Mouse (Mus musculus) midbrain, embryonic 10.5 days (tissue): ENCODE data around the gene Poln. TPM values are rescaled to one million over a fixed set of nuclear protein-coding genes. Genes with fewer than 3 reads are reported as not detected.

Source experiments
- DNase-seq: peaks from one replicate; pipeline ENCODE4 v3.0.0-alpha.2; 2017; ENCODE audit warnings: low spot score
- H3K27ac ChIP-seq: fragments of 300-500 bp; sonication (generic); replicated peaks from 2 replicates; pipeline ENCODE4 v1.5.1; 2016; ENCODE audit warnings: mild to moderate bottlenecking
- H3K27me3 ChIP-seq: fragments of 300-500 bp; sonication (generic); 2 replicates; pipeline ENCODE4 v1.6.1; 2016; ENCODE audit warnings: low read depth, mild to moderate bottlenecking; ENCODE audit not compliant: poor library complexity, severe bottlenecking
- H3K36me3 ChIP-seq: fragments of 300-500 bp; sonication (generic); 2 replicates; pipeline ENCODE4 v1.6.1; 2016; ENCODE audit warnings: mild to moderate bottlenecking, moderate library complexity
- H3K4me1 ChIP-seq: fragments of 300-500 bp; sonication (generic); 2 replicates; pipeline ENCODE4 v1.6.1; 2016
- H3K4me3 ChIP-seq: fragments of 300-500 bp; sonication (generic); 2 replicates; pipeline ENCODE4 v1.5.1; 2016; ENCODE audit warnings: mild to moderate bottlenecking, moderate library complexity
- H3K9me3 ChIP-seq: fragments of 300-500 bp; sonication (generic); replicated peaks from 2 replicates; pipeline ENCODE4 v1.6.1; 2016; ENCODE audit warnings: mild to moderate bottlenecking
- WGBS: fragments of 180-500 bp; shearing (Covaris S2); methylation state at CpG from one replicate; pipeline ENCODE4 v1.1.7; 2016; 5-methylcytosine and 5-hydroxymethylcytosine counted together
- polyA plus RNA-seq: library from polyadenylated mRNA; unstranded; fragments of >200 nt; fragmentation: Nextera tagmentation; extraction: Ambion mirVana; gene quantifications from 2 replicates; pipeline ENCODE4 v1.2.1, GENCODE M21; 2016

Gene Poln
- polyA plus RNA-seq, 1 experiment from 2014 or later, result 1.2 TPM

GRCm38 (mm10) chr5:34185051-34185580, 15.9 kb upstream of the Poln start:
- H3K4me3 ChIP-seq, result no peak overlapping the region
- H3K27ac ChIP-seq, result no peak overlapping the region
- WGBS, result 93% methylated on average over 1 of the region's 1 CpGs
- peaks cover 17% of the 10 kb centered on the region; the same call in 1 of the 2 replicates for H3K36me3 ChIP-seq
- peaks cover 43% of the 10 kb centered on the region for H3K4me1 ChIP-seq
- no peaks in the 10 kb centered on the region for H3K9me3 ChIP-seq
- H3K27me3 ChIP-seq, result peaks cover 24% of the 10 kb centered on the region
- no peak for DNase-seq

DNA sequence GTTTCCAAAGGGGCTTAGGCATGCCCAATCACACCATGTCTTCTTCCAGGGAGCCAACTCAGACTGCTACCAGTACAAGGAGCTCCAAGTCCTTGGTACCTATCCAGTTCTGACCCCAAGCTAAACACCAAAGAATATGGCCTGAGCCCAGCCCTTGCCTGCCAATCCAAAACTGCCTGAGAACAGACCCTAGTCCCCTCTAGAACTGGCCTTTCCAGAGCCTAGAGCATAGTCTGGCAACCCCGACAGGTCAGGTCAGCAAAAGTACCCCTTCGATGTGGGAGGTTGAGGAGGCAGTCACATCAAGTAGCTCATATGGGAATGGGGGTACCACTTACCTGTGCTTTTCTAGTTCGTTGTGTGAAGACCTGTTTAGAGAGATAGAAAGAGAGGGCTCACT, 14.7 kb upstream of the Poln start:
- WGBS, result 86% methylated on average over 3 of the region's 3 CpGs
- no peak overlapping the region for H3K27ac ChIP-seq
- peaks cover 14% of the 10 kb centered on the region for H3K27me3 ChIP-seq
- H3K36me3 ChIP-seq, result peaks cover 18% of the 10 kb centered on the region; the same call in 1 of the 2 replicates
- H3K9me3 ChIP-seq, result no peaks in the 10 kb centered on the region
- peaks cover 43% of the 10 kb centered on the region for H3K4me1 ChIP-seq
- no peak for DNase-seq
- no peak overlapping the region for H3K4me3 ChIP-seq

GRCm38 (mm10) chr5:34183156-34183880, 14.1 kb upstream of the Poln start:
- WGBS, result 62% methylated on average over 5 of the region's 5 CpGs
- DNase-seq, result no peak
- Histone ChIP-seq H3K4me3 (no peak overlapping the region), H3K4me1 (peaks cover 38% of the 10 kb centered on the region), H3K27me3 (peaks cover 8% of the 10 kb centered on the region; the same call in 1 of the 2 replicates), H3K27ac (no peak overlapping the region), H3K36me3 (peaks cover 21% of the 10 kb centered on the region; the same call in 1 of the 2 replicates), H3K9me3 (no peaks in the 10 kb centered on the region)

DNA sequence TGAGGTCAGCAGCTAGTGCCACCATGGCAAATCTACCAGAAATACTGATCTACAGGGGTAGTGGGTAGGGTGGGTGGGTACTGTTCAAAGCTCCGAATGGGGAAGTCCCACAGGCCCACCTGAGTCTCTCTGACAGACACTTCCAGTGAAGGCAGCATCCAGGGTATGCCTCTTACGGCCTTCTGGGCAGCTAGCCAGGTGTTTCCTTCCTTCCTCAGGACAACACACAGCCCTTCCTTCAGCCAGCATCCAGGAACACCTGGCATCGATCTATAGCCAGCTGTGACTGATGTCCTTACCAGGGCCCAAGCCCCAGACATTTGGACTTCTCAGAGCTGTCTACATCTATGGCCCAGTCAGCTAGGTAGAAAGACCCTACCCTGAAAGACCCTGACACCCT, 13.2 kb upstream of the Poln start:
- Histone ChIP-seq H3K4me3 (no peak overlapping the region), H3K27me3 (peaks cover 8% of the 10 kb centered on the region; the same call in 1 of the 2 replicates), H3K4me1 (peaks cover 33% of the 10 kb centered on the region), H3K36me3 (peaks cover 28% of the 10 kb centered on the region), H3K27ac (no peak overlapping the region), H3K9me3 (no peaks in the 10 kb centered on the region)
- DNase-seq, result no peak
- 88% methylated on average over 3 of the region's 3 CpGs for WGBS

DNA sequence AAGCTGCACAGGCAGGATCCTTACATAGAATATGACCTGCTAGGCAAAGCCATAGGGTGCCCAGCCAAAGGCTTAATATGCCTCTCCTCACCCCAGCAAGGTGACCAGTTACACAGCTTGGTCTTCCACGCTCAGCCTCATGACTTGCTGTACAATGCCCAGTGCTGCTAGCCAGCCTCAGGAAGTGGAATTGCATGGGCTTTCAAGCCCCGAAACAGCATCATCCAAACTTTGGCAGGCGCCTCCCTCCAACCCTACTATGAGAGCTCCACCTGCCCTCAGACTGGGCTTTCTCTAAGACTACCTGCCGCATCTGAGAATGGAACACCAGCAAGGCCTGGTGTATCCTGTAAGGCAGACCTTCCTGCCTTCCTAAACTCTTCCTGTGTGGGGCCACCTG, 8.6 kb upstream of the Poln start:
- no peaks in the 10 kb centered on the region for H3K9me3 ChIP-seq
- H3K36me3 ChIP-seq, result peaks cover 50% of the 10 kb centered on the region
- H3K27ac ChIP-seq, result no peak overlapping the region
- no peak overlapping the region for H3K4me3 ChIP-seq
- no peak for DNase-seq
- H3K4me1 ChIP-seq, result peaks cover under 1% of the 10 kb centered on the region
- H3K27me3 ChIP-seq, result no peaks in the 10 kb centered on the region; the same call in 1 of the 2 replicates
- WGBS, result 95% methylated on average over 4 of the region's 4 CpGs

GRCm38 (mm10) chr5:34177091-34177490, 7.8 kb upstream of the Poln start:
- H3K27me3 ChIP-seq, result no peaks in the 10 kb centered on the region; the same call in 1 of the 2 replicates
- H3K9me3 ChIP-seq, result no peaks in the 10 kb centered on the region
- DNase-seq, result no peak
- no peaks in the 10 kb centered on the region; the same call in 1 of the 2 replicates for H3K4me1 ChIP-seq
- peaks cover 45% of the 10 kb centered on the region for H3K36me3 ChIP-seq
- no peak overlapping the region for H3K27ac ChIP-seq
- WGBS, result 90% methylated on average over 2 of the region's 2 CpGs
- no peak overlapping the region for H3K4me3 ChIP-seq

DNA sequence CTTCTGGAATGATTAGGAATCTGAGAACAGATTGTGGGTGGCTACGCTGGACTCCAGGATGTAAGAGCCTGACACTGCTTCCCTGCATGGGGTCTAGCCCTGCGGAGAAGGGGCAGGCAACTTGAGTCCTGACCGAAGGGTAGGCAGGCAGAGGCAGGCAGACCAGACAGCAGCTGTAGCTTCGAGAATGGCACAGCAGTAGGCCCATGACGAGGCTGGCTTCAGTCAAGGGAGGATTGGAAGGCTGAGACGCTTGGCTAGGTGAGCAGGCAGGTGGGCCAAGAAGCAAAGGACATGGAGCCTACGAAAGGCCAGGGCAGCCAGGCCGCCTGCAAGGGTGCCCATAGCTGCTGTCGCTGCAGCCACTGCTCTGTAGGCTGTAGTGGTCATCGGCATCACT, 7.4 kb upstream of the Poln start:
- no peaks in the 10 kb centered on the region for H3K9me3 ChIP-seq
- peak; percentile 11 for DNase-seq
- H3K27me3 ChIP-seq, result no peaks in the 10 kb centered on the region; the same call in 1 of the 2 replicates
- peaks cover 45% of the 10 kb centered on the region for H3K36me3 ChIP-seq
- H3K4me1 ChIP-seq, result no peaks in the 10 kb centered on the region; the same call in 1 of the 2 replicates
- no peak overlapping the region for H3K4me3 ChIP-seq
- H3K27ac ChIP-seq, result no peak overlapping the region
- 70% methylated on average over 10 of the region's 10 CpGs for WGBS

- no peak overlapping the region for H3K4me3 ChIP-seq
- no peak overlapping the region for H3K27ac ChIP-seq
- H3K27me3 ChIP-seq, result no peaks in the 10 kb centered on the region; the same call in 1 of the 2 replicates
- peak; percentile 9 for DNase-seq
- H3K9me3 ChIP-seq, result no peaks in the 10 kb centered on the region
- peaks cover 40% of the 10 kb centered on the region for H3K36me3 ChIP-seq
- WGBS, result 25% methylated on average over 5 of the region's 5 CpGs
- H3K4me1 ChIP-seq, result peaks cover under 1% of the 10 kb centered on the region
Observed at GRCm38 (mm10) chr5:34175403-34175694, 6.1 kb upstream of the Poln start.

- Histone ChIP-seq H3K9me3 (no peaks in the 10 kb centered on the region), H3K36me3 (peaks cover 36% of the 10 kb centered on the region), H3K4me3 (no peak overlapping the region), H3K27me3 (no peaks in the 10 kb centered on the region; the same call in 1 of the 2 replicates), H3K27ac (no peak overlapping the region), H3K4me1 (peaks cover 6% of the 10 kb centered on the region)
- 66% methylated on average over 5 of the region's 5 CpGs for WGBS
- no peak for DNase-seq
Observed at GRCm38 (mm10) chr5:34174550-34175402, 5.5 kb upstream of the Poln start.

DNA sequence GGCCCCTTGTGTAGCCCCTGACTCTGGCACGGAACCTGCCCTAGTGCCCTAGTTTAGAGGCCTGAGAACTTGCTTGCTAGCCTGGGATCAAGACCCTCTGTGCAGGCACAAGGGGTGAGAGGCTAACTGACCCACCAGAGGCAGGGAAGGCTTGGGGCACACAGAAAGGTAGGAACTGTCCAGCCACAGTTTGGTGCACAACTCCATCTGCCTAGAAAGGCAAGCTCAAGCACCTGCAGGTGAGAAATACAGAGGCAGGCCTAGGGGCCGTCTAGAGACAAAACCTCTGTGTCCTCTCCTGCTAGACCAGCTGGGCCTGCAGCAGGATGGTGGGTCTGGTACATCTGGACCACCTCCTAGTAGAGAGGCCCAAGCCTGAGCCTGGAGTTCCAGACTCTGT, 4.8 kb upstream of the Poln start:
- H3K4me3 ChIP-seq, result no peak overlapping the region
- no peak overlapping the region for H3K27ac ChIP-seq

GRCm38 (mm10) chr5:34170726-34171125, 1.5 kb upstream of the Poln start:
- Histone ChIP-seq H3K36me3 (peaks cover 14% of the 10 kb centered on the region), H3K4me3 (no peak overlapping the region), H3K27me3 (no peaks in the 10 kb centered on the region; the same call in 1 of the 2 replicates), H3K9me3 (no peaks in the 10 kb centered on the region), H3K4me1 (peaks cover 32% of the 10 kb centered on the region), H3K27ac (0 out of 2 replicates have a peak overlapping the region, but pooled peaks have one; percentile 94)
- peak; percentile 11 for DNase-seq
- WGBS, result 80% methylated on average over 4 of the region's 4 CpGs

More for the DNA sequence above, 4.8 kb upstream of the Poln start:
- H3K36me3 ChIP-seq, result peaks cover 36% of the 10 kb centered on the region
- H3K4me1 ChIP-seq, result peaks cover 9% of the 10 kb centered on the region
- DNase-seq, result no peak
- H3K9me3 ChIP-seq, result no peaks in the 10 kb centered on the region
- 82% methylated on average over 2 of the region's 2 CpGs for WGBS
- no peaks in the 10 kb centered on the region; the same call in 1 of the 2 replicates for H3K27me3 ChIP-seq

DNA sequence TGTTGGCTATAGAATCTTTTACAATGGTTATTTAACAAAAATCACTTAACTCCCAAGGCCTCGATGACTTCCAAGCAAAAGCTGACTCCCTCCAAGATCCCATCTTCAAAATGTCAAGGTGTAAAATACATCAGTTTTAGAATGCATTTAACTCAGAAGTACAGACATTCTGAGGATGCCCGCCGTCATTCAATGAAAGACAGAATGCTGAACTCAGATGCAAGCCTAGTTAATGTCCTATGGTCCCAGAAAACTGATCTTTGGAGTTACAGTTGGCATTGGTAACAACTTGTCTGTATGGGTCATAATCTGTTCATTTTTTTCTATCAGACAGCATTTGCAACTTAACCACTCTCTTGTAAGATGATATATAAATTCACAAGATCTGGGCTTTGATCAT, 706 bp upstream of the Poln start:
- Histone ChIP-seq H3K27ac (peak overlapping the region; percentile 94), H3K9me3 (no peaks in the 10 kb centered on the region), H3K4me1 (peaks cover 40% of the 10 kb centered on the region), H3K4me3 (peak overlapping the region; percentile 82), H3K27me3 (no peaks in the 10 kb centered on the region), H3K36me3 (peaks cover 15% of the 10 kb centered on the region)
- DNase-seq, result no peak
- WGBS, result 91% methylated on average over 3 of the region's 3 CpGs
